Mouse (Mus musculus) intestine, embryonic 14.5 days (tissue): ENCODE measurements at regions not wholly inside any gene's neighbourhood (a gene's known extent, or its start where the extent isn't known, plus 50 kb on each side); places are given as distances from the start of the nearest gene placed in this dataset.
"Not testable (repeated sequence)": the region's sequence is repeated elsewhere in the genome, so short reads cannot be mapped to it uniquely, and the experiment has no call there.

Experiments used
- ATAC-seq: fragments of 200-750 bp; cut with Nextera tagmentation; replicated peaks from 2 replicates; pipeline ENCODE4 v1.8.0; 2017; ENCODE audit warnings: low read depth, moderate number of reproducible peaks, moderate TSS enrichment, moderate library complexity; ENCODE audit not compliant: low FRiP score, low TSS enrichment
- DNase-seq: peaks from one replicate; pipeline ENCODE4 v3.0.0-alpha.2; 2018; ENCODE audit warnings: low spot score
- H3K27ac ChIP-seq: fragments of 300-500 bp; sonication (generic); 2 replicates; pipeline ENCODE4 v1.5.1; 2014; ENCODE audit warnings: low read depth, mild to moderate bottlenecking, control low read depth
- H3K27me3 ChIP-seq: fragments of 300-500 bp; sonication (generic); replicated peaks from 2 replicates; pipeline ENCODE4 v1.6.1; 2014; ENCODE audit warnings: low read length, control low read depth; ENCODE audit not compliant: control insufficient read depth, insufficient read depth
- H3K36me3 ChIP-seq: fragments of 300-500 bp; sonication (generic); 2 replicates; pipeline ENCODE4 v1.6.1; 2014; ENCODE audit warnings: low read length, control low read depth; ENCODE audit not compliant: control insufficient read depth, insufficient read depth
- H3K4me1 ChIP-seq: fragments of 300-500 bp; sonication (generic); replicated peaks from 2 replicates; pipeline ENCODE4 v1.6.1; 2014; ENCODE audit warnings: low read length, control low read depth, mixed read lengths; ENCODE audit not compliant: control insufficient read depth, insufficient read depth
- H3K4me2 ChIP-seq: fragments of 300-500 bp; sonication (generic); 2 replicates; pipeline ENCODE4 v1.6.1; 2014; ENCODE audit warnings: low read length
- H3K4me3 ChIP-seq: fragments of 300-500 bp; sonication (generic); 2 replicates; pipeline ENCODE4 v1.5.1; 2014; ENCODE audit warnings: low read depth, low read length, control low read depth, mixed read lengths
- H3K9ac ChIP-seq: fragments of 300-500 bp; sonication (generic); 2 replicates; pipeline ENCODE4 v1.6.1; 2014; ENCODE audit warnings: mild to moderate bottlenecking, low read length
- H3K9me3 ChIP-seq: fragments of 300-500 bp; sonication (generic); 2 replicates; pipeline ENCODE4 v1.6.1; 2016; ENCODE audit warnings: low read length, control low read depth; ENCODE audit not compliant: control insufficient read depth
- WGBS: fragments of 180-500 bp; shearing (Covaris S2); extraction: QIAGEN DNeasy Blood & Tissue Kit; methylation state at CpG from one replicate; pipeline ENCODE4 v1.1.7; 2014; 5-methylcytosine and 5-hydroxymethylcytosine counted together

DNA sequence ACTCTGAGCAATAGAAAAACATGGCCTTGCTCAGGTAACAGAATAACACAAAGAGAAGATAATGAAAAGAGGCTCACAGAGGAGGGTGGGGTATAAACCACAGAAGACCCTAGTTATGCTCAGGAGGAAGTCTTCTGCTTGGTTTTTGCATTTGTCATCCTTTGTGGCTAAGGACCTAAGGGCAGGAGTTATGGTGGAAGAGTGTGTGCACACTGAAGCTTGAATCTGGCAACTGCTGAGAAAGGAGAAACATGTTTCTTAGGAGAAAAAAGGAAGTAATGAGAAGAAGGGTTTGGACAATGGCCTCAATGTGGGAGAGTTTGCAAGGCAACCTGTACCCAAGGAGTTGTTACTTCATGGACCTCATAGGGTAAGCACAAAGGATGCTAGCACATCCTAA is 106.8 kb upstream of the Nyap2 start:
- H3K4me2 ChIP-seq: no peak overlapping the region
- no peak for ATAC-seq
- no peak for DNase-seq
- H3K4me3 ChIP-seq: no peak overlapping the region
- H3K27ac ChIP-seq: no peak overlapping the region
- H3K9ac ChIP-seq: no peak overlapping the region
- H3K27me3 ChIP-seq: no peaks in the 10 kb centered on the region
- no peaks in the 10 kb centered on the region for H3K36me3 ChIP-seq
- H3K9me3 ChIP-seq: no peaks in the 10 kb centered on the region
- no peaks in the 10 kb centered on the region for H3K4me1 ChIP-seq

DNA sequence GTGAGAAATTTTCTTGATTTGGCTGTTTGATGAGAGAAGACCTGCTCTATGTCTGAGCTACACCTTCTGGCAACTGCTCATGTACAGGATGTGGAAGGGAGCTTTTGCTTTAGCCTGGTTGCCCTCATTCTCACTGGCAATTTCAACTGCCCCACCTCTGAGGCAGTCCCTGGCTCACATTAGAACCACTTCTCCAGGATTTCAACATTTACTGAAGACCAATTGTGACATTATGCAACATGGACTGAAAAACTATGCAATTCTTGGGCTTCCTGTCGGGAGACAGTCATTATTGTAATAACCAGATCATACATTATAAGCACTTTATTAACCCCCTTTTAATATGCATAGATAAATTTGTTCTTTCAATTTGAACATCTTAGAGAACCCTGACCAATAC is 107.6 kb upstream of the Nyap2 start:
- WGBS: 81% methylated on average over 1 of the region's 1 CpGs
- Histone ChIP-seq H3K27me3 (no peaks in the 10 kb centered on the region), H3K9me3 (no peaks in the 10 kb centered on the region), H3K4me3 (no peak overlapping the region), H3K36me3 (no peaks in the 10 kb centered on the region), H3K9ac (no peak overlapping the region), H3K4me1 (no peaks in the 10 kb centered on the region), H3K4me2 (no peak overlapping the region), H3K27ac (no peak overlapping the region)
- no peak for DNase-seq
- no peak for ATAC-seq

DNA sequence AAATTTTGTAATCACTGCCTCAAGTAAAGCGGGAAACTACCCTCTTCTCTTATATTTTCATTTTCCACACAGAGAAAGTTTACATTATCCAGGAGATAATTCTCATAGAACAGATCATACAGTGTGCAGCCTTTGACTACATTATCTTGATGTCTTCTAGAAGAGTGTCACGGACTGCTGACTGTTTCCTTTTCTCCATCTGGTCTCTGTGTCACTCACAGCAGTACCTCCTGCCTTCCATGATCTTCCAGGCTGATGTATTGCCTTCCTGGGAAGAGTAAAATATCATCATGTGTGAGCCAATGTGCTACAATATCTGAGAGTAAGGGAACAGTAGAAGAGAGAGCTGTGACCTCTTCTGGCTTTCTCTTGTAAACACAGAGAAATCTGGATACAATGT is 111.0 kb upstream of the Nyap2 start:
- 64% methylated on average over 2 of the region's 2 CpGs for WGBS
- no peaks in the 10 kb centered on the region for H3K36me3 ChIP-seq
- H3K4me1 ChIP-seq: no peaks in the 10 kb centered on the region
- no peaks in the 10 kb centered on the region for H3K9me3 ChIP-seq
- no peak for DNase-seq
- H3K4me3 ChIP-seq: no peak overlapping the region
- H3K9ac ChIP-seq: no peak overlapping the region
- no peaks in the 10 kb centered on the region for H3K27me3 ChIP-seq
- H3K27ac ChIP-seq: no peak overlapping the region
- no peak for ATAC-seq
- no peak overlapping the region for H3K4me2 ChIP-seq

DNA sequence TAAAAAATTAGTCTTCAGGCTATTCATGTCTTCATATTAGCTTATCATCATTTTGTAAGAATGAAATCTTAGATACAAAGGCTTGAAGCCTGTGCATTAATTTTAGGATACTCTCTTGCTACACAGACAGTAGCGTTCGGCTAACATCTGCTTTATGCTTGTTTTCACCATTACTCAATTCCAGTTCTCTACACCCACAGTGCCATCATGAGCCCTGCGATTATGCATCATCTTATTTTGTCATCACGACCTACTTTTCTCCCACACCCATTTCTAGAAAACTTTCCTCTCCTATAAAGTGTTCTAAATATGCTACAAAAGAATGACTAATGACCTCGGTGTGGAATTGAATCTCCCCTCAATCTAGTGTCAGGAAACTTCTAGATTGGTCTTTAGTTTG is 112.4 kb upstream of the Nyap2 start:
- H3K4me3 ChIP-seq: no peak overlapping the region
- no peaks in the 10 kb centered on the region for H3K4me1 ChIP-seq
- H3K9ac ChIP-seq: no peak overlapping the region
- H3K27ac ChIP-seq: no peak overlapping the region
- no peaks in the 10 kb centered on the region for H3K27me3 ChIP-seq
- 90% methylated on average over 5 of the region's 5 CpGs for WGBS
- no peak for ATAC-seq
- DNase-seq: no peak
- no peaks in the 10 kb centered on the region for H3K9me3 ChIP-seq
- H3K36me3 ChIP-seq: no peaks in the 10 kb centered on the region
- no peak overlapping the region for H3K4me2 ChIP-seq

DNA sequence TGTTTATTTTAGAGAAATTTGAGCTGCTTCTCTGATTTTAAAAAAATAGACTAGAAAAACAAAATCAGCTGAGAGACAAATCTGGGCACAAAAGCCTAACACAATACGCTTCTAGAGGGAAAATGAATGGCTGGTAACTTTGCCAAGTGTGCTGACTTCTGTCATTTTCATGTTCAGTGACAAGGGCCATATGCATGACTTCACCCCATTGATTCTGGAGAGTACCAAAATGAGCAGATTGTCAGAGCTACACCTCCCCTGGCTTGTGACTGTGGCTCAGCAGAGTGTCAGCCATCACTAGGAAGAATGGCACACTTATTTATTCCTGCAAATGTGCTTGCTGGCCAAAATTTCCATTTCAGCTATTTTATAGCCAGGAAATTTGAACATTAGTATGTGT is 112.9 kb upstream of the Nyap2 start:
- Histone ChIP-seq H3K4me2 (no peak overlapping the region), H3K9ac (no peak overlapping the region), H3K27me3 (no peaks in the 10 kb centered on the region), H3K4me3 (no peak overlapping the region), H3K27ac (no peak overlapping the region), H3K4me1 (no peaks in the 10 kb centered on the region), H3K36me3 (no peaks in the 10 kb centered on the region), H3K9me3 (no peaks in the 10 kb centered on the region)
- DNase-seq (no peak), ATAC-seq (no peak)
- 80% methylated on average over 1 of the region's 1 CpGs for WGBS

DNA sequence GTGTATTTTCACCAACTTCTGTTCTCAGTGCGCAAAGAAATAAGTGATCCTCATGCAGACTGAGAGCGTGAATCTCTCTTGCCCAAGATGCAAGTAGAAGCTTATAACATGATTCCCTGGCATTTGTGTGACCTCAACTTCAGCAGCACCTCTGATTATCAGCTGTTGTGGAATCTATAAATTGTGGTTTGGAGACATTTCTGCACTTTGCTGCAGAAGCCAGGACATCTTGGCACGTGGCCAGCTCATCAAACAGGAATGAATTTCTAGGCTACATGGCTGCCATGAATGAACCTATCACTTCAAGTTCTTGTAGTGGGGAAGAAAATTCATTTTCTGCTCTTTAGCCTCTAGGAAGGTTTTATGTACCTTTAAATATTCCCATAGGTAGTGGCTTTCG is 126.3 kb upstream of the Nyap2 start:
- no peaks in the 10 kb centered on the region for H3K36me3 ChIP-seq
- H3K27ac ChIP-seq: no peak overlapping the region
- H3K4me1 ChIP-seq: no peaks in the 10 kb centered on the region
- H3K4me2 ChIP-seq: no peak overlapping the region
- no peak for DNase-seq
- no peak for ATAC-seq
- no peaks in the 10 kb centered on the region for H3K9me3 ChIP-seq
- 88% methylated on average over 4 of the region's 4 CpGs for WGBS
- H3K27me3 ChIP-seq: no peaks in the 10 kb centered on the region
- H3K4me3 ChIP-seq: no peak overlapping the region
- H3K9ac ChIP-seq: no peak overlapping the region

DNA sequence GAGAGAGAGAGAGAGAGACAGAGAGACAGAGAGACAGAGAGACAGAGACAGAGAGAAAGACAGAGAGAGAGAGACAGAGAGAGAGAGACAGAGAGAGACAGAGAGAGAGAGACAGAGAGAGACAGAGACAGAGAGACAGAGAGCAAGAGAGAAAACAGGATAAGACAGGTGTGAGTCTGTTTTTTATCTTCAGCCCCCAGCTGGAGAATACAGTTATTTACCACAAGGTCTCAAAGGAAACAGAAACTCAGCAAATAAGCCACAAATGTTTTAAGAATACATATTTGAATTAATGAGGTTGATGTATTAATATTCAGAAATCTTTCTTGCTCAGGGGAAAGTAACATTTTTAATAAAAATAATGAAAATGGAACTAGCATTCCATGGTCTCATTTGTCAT is 130.7 kb upstream of the Nyap2 start:
- not testable (repeated sequence) for H3K4me3 ChIP-seq, H3K4me1 ChIP-seq, DNase-seq, H3K4me2 ChIP-seq, H3K27ac ChIP-seq, H3K9me3 ChIP-seq, H3K27me3 ChIP-seq, H3K9ac ChIP-seq, ATAC-seq, H3K36me3 ChIP-seq

DNA sequence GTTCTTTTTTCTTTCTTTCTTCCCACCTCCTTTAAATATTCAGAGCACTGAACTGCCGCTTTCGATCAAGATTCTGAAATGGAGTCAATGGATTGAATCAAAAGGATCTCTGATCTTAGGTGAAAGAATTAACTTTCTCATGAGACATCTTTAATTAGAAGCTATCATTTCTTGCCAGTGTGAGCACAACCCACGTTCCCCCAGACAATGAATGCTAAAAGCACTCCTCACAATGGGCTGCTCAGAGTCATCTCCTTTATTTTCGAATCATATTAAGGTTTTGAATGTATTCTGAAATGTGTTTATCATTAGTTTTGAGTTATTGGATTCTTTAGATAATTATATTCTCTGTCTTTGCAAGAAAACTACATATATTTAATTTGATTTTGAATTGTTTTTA is 137.4 kb upstream of the Nyap2 start:
- Histone ChIP-seq H3K36me3 (no peaks in the 10 kb centered on the region), H3K4me1 (no peaks in the 10 kb centered on the region), H3K27ac (no peak overlapping the region), H3K4me2 (no peak overlapping the region), H3K9ac (no peak overlapping the region), H3K27me3 (no peaks in the 10 kb centered on the region), H3K4me3 (no peak overlapping the region), H3K9me3 (no peaks in the 10 kb centered on the region)
- DNase-seq: no peak
- no peak for ATAC-seq
- 82% methylated on average over 4 of the region's 4 CpGs for WGBS

DNA sequence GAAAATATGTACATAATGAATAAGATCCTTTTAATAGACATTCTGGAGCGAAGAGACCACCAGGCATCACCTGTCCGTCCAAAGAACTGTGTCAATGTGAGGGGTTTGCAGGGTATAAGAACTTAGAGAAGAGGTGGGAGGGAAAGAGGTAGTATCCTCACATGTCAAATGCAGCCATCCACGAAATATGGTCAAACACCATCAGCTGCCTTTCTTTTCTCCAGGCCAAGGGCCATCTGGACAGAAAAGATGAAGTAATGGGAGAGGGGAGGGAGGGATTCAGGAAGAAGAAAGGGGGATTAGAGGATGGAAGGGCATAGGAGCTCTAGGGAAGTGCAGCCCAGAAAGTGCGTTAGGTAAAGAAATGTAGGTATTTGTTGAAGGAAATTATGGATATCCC is 141.0 kb upstream of the Dock10 start:
- Histone ChIP-seq H3K4me3 (no peak overlapping the region), H3K4me2 (no peak overlapping the region), H3K36me3 (no peaks in the 10 kb centered on the region), H3K27ac (no peak overlapping the region), H3K9me3 (no peaks in the 10 kb centered on the region), H3K4me1 (no peaks in the 10 kb centered on the region), H3K27me3 (no peaks in the 10 kb centered on the region), H3K9ac (no peak overlapping the region)
- WGBS: 77% methylated on average over 4 of the region's 4 CpGs
- ATAC-seq: no peak
- no peak for DNase-seq
